Mouse (Mus musculus): ENCODE measurements around the gene Tpp1.
"Not testable (repeated sequence)": the region's sequence is repeated elsewhere in the genome, so short reads cannot be mapped to it uniquely, and the experiment has no call there.

Tpp1 gene

DNA sequence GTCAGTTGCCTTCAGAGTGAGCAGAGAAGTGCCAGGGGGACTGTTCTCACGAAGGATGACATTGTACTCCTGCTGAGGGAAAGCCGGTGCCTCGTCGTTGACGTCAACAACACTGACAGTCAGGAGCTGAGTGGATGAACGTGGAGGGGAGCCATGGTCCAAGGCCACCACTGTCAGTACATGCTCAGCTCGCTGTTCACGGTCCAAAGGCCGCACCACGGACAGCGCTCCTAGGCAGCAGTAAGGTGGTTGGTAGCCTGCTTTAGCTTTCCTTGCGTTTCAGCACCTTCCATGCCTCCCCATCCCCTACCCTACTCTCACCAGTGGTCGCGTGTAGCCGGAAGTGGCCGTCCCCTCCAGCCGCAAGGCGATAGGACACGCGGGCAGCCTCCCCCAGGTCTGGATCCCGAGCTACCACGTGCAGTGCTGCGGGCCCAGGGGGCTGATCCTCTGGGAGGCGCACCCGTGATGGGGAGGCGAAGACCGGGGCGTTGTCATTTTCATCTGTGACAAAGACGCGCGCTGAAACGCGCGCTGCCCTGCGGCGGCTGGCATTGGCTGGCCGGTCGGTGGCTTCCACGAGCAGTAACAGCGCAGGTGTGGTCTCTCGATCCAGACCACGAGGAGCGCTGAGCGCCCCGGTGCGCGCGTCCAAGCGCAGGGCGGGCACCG, 9.9 kb upstream of the Tpp1 start:
- DNase-seq: no peak

DNA sequence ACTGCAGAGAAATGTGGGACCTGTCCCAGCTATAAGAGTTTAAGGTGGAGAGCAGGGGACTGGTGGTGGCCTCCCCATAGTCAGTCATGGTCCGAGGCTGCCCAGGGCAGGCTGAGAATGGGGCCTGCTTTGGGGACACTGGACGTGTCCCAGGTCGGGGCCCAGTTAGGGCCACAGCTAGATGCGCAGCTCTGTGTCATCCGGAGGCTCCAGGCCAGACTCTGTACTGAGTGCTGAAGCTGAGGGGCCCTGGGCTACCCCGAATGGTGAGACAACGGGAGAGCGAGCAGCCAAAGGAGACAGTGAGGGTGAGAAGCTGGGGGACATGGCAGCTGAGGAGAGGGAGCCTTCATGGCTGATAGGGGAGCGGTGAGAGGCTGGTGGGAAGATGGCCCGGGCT, 1.2 kb upstream of the Tpp1 start:
- DNase-seq: no peak

DNA sequence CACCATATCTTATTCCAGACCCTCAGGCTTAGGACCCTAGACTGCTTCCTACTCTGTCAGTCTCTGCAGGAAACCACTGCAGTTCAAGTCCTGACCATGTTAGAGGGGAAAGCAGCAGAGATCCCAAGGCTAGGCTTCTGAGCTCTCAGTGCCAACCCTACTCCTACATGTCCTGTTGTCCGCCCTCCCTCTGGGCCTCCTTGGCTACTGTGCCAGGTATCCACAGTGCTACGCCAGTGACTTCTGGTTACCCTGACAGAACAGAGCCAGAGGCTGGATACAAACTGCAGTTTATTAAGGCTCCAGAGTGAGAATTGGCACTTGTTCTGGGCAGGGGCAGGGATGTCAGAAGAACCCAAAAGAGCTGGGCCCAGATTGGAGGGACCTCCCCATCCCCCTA, 681 bp upstream of the Tpp1 start:
- no peak for DNase-seq

DNA sequence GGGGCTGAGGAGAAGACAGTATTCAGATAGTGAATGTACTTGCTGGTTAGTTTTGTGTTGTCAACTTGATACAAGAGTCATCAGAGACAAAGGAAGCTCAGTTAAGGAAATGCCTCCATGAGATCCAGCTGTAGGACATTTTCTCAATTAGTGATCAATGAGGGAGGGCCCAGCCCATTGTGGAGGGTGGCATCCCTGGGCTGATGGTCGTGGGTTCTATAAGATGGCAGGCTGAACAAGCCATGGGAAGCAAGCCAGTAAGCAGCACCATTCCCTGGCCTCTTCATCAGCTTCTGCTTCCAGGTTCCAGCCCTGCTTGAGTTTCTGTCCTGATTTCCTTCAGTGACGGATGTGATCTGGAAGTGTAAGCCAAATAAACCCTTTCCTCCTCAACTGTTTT, 4.3 kb downstream of the Tpp1 start:
- DNase-seq: no peak

DNA sequence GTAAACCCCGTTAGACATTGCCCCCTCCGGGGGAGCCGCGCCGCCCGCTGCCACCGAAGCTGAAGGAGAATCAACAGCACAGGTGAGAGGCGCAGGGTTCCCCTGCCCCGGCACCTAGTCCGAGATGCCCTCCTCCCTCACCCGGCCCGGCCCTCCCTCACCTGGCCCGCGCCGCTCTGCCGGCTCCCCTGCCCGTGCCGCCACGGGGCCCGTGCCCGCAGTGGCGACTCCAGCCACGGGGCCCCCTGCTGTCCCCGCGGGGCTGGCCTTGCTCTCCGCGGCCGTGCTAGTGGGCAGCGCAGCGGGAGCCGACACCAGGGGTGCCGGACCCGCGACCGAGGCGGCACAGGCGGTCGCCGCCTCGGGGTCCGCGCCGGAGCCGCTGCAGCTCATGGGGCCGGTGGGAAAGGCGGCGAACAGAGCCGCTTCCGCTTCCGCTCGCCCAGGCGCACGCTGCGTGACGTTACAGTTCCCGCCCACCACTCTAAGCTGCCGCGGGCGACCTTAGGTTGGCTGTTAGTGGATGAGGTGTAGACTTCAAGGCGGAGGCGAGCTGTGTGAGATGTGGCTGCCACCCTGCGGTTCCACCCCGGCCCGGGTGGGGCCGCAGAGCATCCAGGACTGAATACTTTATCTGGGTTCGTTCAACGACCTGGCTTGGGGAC, 8.0 kb downstream of the Tpp1 start, which contains the start of gene Taf10:
Gene Taf10 (minus strand): TSS at position 436 of the 665 bp plus-strand sequence.
- peak; percentile 86 for DNase-seq

DNA sequence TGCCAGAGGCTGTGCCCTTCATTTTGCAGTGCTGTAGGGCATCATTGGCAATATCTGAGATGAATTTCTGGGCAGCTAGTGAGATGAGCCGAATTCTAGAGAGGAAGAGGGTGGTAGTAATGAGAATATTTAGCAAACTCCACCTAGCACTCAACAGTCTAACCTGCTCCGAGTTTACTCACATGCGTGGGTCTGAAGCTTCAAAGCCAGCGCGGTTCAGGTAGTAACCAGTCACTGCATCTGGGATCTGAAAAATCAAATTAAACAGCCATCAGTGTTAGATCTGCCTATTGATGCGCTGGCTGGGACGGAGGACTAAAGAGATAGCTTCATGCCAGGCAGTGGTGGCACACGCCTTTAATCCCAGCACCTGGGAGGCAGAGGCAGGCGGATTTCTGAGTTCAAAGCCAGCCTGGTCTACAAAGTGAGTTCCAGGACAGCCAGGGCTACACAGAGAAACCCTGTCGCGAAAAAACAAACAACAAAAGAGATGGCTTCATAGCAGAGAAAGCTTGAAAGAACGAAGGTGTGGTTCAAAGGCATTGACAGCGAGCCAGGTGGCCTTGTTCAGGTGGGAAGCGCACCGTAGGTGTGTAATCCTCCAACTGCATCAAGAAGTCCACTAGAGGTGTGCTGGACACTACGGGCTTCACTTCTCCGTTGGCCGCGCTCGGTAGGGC, 8.6 kb downstream of the Tpp1 start:
- not testable (repeated sequence) for DNase-seq

DNA sequence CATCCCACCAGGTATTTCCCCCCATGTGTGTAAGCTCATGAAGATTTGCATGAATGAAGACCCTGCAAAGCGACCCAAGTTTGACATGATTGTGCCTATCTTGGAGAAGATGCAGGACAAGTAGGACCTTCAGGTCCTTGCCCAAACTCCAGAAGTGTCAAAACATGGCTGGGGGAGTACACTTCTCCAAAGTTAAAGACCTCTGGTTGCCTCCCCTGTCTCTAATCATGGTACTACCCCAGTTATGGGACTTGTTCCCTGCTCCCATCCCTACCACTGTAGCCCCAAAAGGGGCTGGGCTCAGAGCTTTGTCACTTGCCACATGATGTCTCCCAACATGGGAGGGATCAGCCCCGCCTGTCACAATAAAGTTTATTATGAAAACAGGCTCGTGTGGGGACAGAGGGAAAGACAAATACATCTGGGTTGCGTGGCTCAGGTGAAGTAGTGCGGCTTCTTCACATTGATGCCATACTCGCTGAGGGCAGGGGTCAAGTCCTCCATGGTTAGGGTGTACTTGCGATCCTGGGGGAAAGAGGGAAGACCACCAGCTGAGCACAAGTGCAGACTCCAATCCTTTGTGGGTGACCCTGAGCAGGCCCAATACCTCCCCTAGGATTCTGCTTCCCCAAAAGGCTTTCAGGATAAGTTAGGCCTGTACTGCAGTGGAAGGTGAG, 9.4 kb downstream of the Tpp1 start:
- not testable (repeated sequence) for DNase-seq

DNA sequence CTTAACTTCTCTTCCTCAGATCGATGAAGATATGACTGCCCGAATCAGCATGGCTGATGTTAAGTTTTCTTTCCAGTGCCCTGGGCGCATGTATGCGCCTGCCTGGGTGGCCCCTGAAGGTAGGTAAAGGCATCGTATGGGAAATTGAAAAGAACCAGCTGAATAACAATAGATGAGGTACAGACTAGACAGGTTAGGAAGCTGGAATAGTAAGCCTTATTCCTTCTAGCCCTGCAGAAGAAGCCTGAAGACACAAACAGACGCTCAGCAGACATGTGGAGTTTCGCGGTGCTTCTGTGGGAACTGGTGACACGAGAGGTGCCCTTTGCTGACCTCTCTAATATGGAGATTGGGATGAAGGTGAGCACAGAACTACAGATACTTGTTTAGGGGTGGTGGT, 10.1 kb downstream of the Tpp1 start:
- DNase-seq: no peak

DNA sequence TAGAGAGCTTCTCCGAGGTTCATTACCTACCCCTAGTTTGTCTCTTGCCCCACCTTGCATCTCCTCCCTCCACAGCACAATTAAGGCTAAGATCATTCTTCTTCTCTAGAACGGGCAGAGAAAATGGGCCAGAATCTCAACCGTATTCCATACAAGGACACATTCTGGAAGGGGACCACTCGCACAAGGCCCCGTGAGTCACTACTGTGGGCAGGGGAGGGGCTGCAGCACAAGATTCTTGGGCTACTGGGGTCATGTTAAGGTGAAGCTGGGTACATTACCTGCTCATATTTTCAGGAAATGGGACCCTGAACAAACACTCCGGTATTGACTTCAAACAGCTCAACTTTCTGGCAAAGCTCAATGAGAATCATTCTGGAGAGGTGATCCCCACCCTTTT, 11.2 kb downstream of the Tpp1 start:
- no peak for DNase-seq

DNA sequence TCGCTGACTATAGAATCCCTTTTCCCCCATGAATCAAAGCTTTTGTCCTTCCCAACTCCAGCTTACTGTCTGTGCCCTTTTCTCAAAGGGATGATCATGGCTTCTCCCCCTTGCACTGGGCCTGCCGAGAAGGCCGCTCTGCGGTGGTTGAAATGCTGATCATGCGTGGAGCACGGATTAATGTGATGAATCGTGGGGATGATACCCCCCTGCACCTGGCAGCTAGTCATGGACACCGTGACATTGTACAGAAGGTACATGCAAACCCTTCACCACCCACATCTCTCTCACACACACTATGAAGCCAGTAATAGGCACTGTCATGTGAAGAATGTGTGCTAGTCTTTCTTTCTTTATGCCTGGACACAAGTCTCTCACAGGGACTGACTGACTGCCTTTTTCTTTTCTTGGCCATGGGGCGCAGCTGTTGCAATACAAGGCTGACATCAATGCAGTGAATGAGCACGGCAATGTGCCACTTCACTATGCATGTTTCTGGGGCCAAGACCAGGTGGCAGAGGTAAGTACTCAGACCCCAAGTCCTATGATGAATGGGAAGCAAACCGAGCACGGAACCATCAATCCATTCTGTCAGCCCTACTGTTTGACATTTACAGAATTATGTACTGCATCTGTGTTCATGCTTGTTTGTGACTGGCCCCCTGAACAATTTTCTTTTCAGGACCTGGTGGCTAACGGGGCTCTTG, 11.8 kb downstream of the Tpp1 start:
- DNase-seq: no peak

DNA sequence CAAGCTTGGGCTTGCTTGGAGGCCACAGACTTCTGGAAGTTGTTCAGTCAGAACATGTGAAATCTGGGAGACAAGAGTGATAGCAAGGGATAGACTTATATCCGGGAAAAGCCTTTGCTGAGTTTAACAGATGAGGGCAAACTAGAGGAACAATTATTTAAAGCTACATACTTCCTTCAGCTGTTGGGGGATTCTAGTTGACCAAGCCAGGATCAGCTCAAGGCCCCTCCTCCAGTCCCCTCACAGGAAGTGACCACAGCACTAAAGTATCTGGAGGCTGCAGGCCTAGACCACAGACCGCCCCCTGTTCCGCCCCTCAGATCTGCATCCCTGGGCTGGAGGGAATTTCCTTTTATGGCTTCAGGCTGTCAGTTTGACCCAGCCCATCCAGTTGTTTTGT, 13.1 kb downstream of the Tpp1 start:
- DNase-seq: no peak

DNA sequence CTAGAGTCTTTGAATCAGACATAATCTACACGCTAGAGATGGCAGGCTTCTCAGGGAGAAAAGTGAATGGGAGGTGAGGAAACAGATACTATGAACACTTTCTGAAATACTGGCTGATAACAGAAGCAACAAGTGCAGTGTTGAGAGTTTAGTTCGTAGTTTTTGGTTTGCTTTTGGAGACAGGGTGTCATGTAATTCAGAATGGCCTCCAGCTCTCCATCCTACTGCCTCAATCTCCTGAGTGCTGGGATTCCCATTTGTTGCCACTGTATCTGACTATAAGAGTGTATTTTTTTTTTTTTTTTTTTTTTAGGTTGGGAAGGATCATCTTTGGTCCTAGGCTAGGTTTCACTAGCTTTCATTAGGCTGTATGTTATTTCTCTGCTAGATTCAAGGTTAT, 13.7 kb downstream of the Tpp1 start:
- DNase-seq: no peak

DNA sequence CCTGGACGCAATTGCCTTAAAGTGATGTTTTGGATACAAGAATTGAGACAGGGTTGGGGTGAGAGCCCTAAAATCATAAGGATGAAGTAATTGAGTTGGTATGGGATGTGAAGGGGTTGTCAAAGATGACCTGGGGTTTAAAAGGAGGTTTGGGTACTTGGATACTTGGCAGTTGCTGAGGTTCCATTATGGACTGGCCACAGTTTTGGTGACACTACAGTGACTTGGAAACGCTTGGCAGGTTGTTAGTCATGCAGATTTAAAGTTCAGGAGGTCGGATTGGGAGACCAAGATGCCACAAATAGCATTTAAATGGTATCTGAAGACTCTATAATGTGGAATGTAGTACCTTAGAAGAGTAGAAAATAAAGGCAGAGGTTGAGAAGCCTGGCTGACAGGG, 14.4 kb downstream of the Tpp1 start:
- no peak for DNase-seq

DNA sequence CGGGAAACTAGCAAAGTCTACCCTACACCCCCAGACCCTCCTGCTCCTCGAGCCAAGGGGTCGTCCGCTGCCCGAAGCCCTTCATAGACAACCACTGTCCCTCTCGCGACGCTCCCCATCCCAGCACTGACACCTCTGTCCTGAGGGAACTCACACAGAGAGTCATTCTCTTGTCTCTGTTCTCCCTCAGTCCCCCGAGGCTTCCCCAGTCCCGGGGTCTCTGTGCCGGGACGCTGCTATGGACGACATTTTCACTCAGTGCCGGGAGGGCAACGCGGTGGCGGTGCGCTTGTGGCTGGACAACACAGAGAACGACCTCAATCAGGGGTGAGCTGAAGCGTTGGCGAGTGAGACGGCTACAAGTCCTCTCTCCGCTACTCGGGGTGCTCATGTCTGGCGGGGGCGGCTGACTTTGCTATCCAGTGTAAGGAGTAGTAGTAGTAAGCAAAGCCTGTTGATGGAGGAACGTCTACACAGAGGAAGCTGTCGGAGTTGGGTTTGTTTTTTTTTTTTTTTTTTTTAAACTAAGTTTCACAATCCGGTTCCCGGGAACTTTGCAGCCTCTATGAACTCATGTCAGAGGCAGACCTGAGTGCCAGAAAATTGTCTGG, 15.0 kb downstream of the Tpp1 start, which contains the start of gene Rrp8:
Gene Rrp8 (minus strand): TSS at position 475 of the 611 bp plus-strand sequence.
- no peak for DNase-seq

DNA sequence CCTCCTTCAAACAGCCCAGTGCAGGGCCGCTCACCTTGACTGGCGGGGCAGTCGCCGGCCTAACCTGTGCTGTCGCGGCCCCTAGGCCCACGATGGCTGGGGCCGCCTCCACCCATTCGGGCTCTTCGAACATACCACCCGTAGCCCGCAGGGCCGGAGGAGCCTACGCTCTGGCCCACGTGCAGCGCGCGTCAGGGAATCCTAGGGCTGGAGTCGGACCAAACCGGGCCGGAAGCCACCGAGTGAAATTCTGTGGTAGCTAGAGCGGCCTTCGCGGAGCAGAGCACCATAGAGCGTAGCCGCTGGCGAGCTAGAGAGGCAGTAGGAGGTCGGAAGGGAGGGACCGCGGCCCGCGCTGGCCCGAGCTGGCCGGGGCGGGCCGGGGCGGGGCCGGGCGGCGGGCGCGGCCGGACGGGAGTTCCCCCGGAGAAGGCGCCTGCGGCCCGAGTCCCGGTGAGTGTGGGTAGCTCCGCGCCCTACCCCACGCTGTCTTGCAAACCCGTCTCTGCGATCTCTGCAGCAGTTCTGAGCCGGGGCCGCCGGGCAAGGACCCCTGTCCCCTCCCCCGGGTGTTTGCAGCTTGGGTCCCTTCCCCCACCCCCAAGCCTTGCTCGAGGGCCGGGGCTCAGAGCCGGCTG, 15.7 kb downstream of the Tpp1 start, which contains the start of gene Ilk:
Gene Ilk (plus strand): TSS at position 329 of the 638 bp plus-strand sequence.
- DNase-seq: peak; percentile 90

DNA sequence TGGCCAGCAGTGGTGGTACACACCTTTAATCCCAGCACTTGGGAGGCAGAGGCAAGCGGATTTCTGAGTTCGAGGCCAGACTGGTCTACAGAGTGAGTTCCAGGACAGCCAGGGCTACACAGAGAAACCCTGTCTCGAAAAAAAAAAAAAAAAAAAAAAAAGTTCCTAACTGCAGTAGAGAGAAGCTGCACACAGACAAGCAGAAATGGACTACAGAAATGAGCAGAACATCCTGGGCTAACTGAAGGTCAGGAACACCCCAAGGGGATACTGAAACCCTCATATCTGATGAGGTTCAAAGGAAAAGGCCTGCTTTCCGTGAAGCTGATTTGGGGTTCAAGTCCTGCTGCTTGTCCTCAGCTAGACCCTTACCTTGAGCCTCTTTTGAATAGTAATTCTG, 16.6 kb downstream of the Tpp1 start:
- not testable (repeated sequence) for DNase-seq

DNA sequence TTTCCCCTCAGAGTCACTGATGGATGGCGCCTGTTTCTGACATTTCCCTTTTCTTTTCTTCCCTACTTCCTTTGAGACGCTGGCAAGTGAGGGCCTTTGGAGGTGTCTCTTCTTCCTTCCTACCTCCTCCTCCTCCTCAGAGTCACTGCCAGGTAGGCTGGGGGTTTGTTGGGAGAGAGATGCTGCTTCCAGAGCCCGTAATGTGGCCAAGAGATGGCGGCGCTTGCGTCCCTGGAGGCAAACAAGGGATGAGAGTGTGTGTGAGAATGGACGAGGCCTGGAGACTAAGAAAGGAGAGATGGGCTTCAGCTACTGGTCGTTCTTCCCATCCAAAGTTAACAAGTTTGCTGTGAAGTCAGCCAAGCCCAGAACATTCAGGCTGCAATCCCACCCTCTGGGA, 17.2 kb downstream of the Tpp1 start:
- no peak for DNase-seq

DNA sequence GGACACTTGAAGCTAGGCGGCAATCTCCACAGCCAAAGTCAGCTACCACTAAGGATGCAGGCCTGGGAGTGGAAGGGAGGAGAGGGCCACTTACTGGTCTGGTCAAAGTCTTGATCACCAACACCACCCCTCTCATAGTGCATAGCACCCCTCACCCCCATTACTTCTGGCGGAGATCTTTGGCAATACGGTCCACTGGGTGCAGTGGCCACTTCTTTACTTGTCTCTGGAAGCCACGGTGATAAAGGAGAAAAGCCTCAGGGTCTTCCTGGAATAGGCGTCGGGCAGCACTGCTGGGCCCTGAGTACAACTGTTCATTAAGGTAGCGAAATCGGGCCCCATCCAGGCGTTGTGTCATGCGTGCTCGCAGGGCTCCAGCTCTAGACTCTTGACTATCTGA, 18.2 kb downstream of the Tpp1 start:
- DNase-seq: no peak

DNA sequence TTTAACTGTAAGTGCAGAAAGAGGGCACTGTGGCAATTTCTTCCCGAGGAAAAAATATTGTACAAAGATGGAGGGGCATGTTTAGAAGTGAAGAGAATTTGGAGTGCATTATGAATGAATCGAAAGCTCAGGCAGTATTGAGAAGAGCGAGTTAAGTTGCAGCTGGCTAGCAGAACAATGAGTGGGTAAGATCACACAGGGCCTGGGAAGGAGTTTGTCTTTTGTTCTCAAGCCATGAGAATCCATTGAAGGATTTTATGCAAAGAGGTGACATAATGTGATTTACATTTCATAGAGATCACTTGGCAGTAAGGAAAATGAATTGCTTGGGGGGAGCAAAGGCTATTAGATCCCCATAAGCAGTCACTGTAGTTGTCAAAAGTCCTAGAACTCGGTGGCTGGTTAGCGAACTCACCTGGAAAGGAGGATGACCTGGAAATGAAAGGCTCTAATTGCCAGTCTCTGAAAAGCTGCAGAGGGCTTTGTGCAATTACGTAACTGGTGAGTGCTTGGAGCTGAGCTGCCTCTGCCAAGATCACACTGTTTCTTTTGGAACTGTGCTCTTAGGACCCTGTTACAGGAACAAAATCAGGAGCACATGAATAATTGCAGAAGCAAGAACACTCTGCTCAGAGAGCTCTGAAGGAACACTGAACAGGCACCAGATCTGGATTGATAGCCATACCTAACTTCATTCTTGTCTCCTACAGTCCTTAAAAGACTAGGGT, 23.2 kb downstream of the Tpp1 start:
- no peak for DNase-seq

DNA sequence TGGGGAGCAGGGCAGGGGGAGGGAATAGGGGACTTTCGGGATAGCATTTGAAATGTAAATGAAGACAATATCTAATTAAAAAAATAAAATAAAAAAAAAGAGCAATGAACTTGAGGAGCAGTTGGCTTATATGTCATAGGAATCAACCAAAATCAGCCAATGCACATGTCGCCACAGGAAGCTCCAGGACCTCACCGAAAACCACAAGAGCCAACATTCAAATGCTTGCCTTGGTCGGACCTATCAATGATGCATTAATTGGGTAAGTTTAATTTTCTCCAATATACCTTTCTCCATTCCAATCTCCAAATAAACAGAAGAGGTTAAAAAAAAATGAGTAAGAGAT, 25.1 kb downstream of the Tpp1 start:
- no peak for DNase-seq

All from right cerebral cortex, postnatal 14 days (tissue).